Mouse (Mus musculus) right cerebral cortex, postnatal 25 days (tissue): ENCODE data around the gene Ucp3.
"Not testable (repeated sequence)": the region's sequence is repeated elsewhere in the genome, so short reads cannot be mapped to it uniquely, and the experiment has no call there.

ENCODE experiments used
- DNase-seq: peaks from one replicate; pipeline ENCODE4 v3.0.0; 2022

The Ucp3 gene

DNA sequence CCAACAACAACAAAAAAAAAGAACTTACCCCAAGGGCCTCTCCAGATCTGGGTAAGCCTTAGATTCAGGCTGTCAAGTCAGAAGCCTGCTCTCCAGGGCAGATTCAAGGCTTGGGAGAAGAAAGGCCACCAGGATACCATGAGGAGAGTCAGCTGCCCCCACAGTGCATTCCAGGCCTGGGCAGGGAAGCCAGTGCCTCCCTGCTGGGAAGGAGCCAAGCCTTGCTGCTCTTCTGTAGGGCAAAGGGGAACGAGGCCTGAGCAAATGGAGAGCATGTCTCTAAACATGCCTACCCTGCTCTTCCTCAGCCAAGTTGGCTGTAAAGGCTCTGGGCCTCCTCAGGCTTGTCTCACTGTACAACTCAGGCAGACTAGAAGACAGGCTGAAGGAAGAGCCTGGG lies 1.9 kb downstream of the Ucp3 start:
- no peak for DNase-seq

DNA sequence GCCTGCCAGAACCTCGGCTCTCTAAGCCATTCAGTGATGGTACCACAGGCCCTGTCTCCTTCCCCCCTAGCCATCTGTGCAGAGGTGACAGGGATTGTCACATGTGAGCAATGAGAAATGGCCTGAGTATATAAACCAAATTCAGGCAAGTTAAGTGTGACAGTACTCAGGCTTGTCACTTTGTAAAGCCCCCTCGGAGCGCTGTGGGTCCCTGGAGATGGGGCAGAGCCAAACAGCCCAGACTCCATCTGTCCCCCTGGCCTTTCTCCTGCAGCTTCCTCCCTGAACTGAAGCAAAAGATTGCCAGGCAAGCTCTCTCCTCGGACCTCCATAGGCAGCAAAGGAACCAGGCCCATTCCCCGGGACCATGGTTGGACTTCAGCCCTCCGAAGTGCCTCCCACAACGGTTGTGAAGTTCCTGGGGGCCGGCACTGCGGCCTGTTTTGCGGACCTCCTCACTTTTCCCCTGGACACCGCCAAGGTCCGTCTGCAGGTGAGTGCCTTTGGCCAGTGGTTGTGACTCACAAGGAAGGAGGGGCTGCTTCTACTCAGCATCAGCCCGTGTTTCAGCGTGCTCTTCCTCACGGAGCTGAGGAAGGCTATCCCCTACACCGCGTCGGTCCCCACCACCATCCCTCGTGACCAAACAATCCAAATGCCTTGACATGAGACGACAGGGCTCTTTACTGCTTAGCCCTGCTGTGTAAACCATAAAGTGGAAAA lies 6.5 kb downstream of the Ucp3 start:
- DNase-seq = no peak

DNA sequence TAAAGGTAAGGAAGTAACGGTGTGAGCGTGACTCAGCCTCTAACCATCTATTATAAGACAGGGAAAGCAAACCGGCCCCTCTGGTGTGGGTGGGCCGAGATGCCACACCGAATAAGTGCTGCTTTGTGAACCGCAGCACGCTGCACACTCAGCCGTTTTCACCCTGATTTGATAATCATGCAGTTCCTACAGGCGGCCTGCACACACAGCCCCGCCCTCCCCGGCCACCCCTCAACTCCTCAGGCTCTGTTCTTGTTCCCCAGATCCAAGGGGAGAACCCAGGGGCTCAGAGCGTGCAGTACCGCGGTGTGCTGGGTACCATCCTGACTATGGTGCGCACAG lies 7.0 kb downstream of the Ucp3 start:
- no peak for DNase-seq

DNA sequence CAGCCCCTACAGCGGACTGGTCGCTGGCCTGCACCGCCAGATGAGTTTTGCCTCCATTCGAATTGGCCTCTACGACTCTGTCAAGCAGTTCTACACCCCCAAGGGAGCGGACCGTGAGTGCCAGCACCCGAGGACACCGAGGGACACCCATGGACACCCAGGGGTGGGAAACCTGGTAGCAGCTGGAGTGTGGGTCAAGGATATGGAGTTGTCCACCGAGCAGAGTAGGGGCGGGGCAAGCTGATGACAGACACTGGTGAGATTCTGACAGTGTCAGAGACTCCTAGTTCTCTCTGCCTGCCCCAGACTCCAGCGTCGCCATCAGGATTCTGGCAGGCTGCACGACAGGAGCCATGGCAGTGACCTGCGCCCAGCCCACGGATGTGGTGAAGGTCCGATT lies 7.4 kb downstream of the Ucp3 start:
- DNase-seq = no peak

DNA sequence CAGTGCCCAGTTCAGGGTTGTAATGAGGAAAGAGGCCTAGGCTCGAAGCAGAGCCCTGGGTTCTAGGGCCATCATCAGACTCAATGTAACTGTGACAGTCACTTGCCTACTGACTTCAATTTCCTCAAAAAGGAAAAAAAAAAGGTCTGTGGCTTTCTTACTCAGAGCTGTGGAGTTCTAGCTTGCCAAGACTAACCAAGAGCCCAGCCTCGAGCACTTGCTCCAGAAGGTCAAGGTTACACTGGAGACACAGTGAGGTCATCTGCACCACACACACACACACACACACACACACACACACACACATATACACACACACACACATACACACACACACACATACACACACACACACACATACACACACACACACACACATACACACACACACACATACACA lies 9.3 kb downstream of the Ucp3 start:
- DNase-seq = not testable (repeated sequence)

DNA sequence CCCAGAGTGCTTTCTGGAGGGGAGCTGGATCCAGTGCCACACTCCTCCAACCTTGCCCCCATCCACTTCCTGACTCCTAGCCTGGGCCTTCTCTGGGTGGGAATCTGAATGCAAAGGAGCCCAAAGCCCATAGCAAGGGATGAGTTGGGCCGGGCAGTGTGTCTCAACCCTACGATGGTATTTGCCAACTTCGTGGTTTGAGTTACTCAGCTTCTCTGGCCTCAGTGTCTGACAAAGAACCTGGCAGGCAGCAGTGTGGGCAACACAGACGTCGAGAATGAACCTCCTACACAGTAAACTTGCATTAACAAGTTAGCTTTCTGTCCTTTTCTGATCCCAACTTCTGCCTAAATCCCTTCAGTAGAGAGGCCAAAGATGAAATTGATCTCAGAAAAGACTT lies 11.7 kb downstream of the Ucp3 start:
- no peak for DNase-seq

DNA sequence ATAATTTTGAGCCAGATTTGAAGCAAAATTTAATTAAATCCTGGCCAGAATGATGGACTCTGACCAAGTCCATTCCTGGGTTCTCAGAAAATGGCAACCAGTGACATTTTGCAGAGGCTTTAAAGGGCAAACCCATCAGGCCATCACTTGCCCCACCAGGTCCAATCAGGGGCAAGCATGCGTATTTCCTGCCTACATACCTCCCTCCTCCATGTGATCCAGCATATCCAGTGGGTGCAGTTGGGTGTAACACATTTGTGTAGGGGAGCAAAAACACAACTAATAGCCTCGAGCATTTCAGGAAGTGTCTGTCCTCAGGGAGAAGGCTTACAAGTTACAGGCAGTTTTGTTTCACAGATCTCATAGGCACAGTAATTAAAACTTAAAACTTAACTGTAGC lies 14.5 kb downstream of the Ucp3 start:
- no peak for DNase-seq

DNA sequence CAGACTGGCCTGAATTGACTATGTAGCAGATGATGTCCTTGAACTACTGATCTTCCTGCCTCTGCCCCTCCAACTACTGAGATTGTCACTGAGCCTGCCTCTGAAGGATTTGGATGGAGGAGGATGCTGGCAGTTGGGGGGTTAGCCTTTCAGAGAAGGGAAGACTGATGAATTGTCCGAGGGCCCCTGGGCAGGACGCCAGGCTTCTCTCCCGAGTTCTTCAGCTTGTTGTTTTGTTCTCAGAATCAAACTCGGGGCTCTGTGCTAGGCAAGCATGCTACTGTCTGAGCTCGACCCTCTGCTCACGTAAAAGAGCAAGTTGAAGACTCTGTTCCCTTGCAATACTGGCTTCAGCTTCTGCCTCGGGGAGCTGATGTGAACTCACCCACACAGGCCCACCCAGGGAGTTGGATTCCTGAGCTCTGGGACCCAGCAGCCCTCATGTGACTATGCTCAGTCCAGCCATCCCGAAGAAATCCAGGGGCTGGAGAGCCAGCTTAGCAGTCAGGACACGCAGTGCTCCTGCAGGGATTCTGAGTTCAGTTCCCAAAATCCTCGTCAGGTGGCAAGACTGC lies 15.8 kb downstream of the Ucp3 start:
- no peak for DNase-seq

DNA sequence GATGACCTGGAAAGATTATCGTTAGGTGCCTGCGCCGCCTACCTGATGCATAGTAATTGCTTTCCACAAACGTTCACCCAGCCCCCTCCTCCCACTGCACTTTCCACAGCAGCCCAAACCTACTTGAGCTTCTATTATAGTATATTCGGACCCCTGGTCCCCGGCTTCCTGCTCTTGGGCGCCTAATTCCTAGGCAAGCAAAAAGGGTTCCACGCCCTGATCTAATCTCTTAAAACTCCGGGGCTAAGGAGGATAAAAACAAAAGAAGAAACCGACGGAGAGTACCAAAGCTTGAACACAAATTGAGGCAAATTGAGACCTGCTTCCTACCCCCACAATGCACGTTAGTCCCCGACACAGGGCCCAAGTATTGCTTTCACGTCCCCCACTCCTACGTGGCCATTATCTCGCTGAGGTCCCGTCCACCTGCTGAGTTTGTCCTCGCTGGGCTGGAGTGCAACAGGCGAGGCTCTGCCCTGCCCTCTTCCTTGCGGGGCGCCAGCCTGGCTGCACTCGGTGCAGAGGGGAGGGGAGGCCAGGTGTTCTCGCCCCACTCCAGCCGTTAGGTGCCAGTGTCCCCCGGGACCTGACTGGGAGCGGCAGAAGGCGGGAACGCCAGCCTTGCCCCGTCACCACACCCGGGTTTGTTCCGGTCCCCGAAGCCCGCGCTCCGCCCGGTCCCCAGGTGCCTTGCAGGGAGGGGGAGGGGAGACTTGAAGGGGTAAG lies 19.8 kb downstream of the Ucp3 start:
- no peak for DNase-seq

DNA sequence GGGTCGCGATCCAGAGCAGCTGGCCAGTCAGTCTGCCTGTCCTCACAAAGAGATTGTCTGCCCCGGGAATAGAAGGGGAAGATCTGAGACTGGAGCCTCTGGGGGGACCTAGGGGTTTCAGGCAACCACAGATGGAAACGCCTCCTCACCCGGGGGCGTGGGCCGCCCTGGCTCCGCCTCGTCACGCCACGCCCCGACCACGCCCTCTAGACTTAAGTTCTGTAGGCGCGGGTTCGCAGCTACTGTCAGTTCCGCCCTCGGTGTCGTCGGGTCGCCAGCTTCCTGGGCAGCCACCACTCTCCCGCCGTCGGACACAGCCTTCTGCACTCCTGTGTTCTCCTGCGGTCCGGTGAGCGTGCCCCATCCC lies 20.3 kb downstream of the Ucp3 start, which contains the start of gene Ucp2:
Gene Ucp2 (plus strand): TSS at position 221 of the 367 bp plus-strand sequence.
- DNase-seq = peak; percentile 48

DNA sequence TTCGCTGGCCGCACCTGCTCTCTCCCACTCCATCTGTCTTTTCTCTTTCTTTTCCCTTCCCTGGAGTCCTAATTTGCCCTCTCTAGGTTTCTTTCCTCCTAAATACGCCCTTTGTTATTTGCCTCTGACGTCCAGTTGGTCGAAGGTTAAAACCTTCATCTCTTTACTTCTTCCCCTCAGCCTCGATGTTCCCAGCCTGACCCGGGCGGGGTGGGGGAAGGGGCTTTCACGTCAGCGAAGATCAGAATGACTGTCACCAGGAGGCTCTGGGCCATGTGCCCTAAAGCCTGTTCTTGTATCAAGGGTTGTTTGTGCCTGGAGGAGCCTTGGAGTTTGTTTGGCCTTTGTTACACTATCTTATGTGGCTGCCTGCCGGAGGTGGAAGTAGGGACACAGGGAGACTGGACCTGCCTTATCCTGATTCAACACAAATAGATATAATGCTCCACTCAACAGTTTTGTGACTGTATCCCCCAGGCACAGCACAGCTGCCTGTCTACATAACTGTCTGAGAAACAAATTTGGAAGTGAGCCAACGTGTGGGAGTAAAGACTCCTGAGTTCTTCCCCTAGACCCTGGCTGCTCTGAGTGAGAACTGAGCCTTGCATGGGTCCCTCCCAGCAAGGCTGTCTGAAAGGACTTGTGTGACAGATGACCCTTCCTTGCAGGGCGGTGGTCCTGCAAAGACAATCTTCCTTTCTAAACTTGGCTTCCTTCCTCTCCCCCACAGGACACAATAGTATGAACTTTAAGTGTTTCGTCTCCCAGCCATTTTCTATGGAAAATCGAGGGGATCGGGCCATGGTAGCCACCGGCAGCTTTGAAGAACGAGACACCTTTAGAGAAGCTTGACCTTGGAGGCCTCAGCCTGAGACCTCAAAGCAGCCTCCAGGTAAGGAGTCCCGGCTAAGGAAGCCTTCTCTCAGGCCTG lies 21.0 kb downstream of the Ucp3 start:
- no peak for DNase-seq

DNA sequence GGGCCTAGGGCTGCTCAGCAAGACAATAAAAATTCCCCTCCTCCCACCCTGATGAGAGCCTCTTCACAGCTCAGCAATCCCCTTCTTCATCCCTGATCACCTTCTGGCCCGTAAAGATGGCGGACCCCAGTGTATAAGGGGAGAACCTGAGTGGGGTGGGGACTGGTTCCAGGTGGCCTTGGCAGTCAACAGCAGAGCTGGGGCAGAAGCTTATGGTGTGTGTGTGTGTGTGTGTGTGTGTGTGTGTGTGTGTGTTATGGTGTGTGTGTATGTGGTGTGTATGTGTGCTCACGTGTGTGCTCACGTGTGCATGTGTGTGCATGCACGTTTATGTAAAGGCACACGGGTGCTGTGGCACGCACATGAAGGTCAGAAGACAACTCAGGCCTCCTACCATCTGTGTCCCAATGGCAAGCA lies 21.6 kb downstream of the Ucp3 start:
- no peak for DNase-seq

DNA sequence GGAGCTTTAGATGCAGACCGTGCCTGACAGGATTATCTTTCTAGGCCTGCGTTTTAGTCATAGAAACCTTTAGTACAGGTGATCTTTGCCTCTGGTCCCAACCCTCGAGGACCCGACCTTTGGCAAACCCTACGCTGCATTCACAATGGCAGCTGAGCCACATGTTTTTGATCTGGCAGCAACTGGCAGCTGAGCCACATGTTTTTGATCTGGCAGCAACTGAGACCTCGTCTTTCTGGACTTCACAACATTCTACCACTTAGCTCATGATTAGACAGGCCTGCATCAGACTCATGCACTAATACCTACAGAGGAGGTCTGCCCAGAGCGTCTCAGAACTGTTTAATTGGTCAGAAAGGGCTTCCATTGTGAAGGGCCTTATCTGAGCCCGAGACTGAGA lies 22.3 kb downstream of the Ucp3 start:
- no peak for DNase-seq

DNA sequence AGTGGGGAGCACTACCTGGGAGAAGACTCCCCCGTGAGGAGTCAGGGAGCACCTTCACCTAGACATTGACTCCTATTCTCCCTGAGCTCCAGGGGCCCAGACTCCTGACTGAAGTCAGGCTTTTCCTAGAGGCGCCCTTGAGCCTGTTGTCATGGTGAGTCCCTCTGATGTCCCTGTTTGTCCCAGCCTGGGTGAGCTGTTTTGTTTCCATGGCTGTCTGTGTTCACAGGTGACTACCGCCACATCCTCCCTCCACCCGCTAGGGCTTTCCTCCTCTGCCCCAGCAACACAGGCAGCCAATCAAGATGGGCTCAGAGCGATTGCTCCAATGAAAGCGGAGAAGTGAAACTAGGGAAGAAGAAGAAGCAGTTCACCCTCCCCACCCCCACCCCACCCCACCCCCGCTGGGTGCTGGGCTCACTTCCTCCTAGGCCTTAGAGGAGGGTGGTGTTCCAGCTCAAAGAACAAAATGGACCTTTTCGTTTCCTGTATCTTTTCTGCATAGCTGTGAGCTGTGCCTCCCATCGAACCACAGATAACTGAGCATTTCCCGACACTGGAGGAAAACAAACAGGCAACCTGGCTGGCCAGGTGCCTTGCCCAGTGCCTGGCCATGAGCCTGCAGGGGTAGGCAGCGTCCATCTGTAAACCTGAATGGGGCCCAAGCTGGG lies 22.9 kb downstream of the Ucp3 start:
- peak; percentile 75 for DNase-seq

DNA sequence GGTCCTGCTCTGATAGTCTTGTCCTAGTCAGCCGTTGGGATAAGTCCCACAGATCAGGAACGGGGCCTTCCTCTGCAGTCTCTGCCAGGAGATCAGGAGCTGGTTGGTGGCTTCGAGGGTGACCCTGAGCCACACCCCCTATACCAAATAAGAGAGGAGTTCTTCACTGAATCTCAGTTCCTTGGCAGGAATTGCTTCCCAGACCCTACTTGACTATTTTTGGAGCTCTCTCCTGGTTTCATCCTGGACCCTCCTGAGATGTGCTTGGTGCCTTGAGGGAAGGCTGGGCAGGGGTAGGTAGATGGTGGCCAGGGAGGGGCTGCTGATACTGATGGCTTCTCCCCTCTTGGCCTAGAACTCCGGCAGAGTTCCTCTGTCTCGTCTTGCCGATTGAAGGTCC lies 23.6 kb downstream of the Ucp3 start:
- no peak for DNase-seq

DNA sequence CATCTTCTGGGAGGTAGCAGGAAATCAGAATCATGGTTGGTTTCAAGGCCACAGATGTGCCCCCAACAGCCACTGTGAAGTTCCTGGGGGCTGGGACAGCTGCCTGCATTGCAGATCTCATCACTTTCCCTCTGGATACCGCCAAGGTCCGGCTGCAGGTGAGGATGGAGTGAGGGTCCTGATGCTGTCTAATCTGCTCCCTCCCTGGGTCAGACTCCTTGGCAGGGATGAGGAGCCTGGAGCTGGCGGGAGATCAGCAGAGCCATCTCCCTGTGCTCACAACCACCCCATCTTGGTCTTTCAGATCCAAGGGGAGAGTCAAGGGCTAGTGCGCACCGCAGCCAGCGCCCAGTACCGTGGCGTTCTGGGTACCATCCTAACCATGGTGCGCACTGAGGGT lies 24.0 kb downstream of the Ucp3 start:
- no peak for DNase-seq

DNA sequence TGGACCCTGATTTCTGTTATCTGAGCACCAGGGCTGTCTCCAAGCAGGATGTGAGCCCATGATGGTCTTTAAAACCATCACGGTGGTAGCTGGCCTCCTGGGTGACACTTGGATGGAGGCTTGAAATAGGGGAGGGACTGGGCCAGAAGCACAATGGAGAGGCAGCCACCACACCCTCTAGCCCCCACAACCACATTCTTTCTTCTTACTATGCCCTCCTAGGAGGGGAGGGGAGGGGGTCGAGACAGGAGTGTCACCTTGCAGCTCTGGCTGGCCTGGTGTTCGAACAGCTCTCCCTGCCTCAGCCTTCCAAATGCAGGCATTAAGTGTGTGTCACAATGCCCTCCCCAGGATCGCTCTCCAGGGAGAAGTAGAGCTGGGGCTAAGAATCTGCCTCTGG lies 24.6 kb downstream of the Ucp3 start:
- DNase-seq = no peak

DNA sequence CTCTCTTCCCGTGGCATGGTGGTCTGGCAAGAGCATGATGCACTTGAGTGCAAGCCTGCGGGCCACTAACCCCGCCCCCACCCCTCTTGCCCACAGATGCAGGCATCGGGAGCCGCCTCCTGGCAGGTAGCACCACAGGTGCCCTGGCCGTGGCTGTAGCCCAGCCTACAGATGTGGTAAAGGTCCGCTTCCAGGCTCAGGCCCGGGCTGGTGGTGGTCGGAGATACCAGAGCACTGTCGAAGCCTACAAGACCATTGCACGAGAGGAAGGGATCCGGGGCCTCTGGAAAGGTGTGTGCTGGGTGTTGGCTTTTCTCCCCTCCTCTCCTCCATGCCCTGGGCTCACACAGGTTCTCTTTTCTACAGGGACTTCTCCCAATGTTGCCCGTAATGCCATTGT lies 25.2 kb downstream of the Ucp3 start:
- DNase-seq = no peak

DNA sequence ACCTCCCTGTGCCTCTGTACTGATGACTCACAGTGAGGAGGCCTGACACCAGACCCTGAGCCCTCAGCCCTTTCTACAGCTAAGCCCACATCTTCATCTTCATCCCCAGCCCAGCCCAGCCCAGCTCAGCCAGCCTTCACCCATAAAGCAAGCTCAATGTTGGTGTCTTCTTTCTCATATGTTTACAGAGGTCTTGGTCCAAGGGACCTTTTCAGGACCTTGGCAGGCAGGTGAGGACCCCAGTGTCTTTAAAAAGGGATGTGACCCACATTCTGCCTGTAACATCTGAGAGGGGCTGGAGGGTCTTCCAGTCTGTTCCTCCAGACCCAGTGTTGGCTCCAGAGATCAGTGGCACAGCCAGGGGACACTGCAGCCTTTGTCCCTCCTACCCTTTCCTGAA lies 26.7 kb downstream of the Ucp3 start:
- DNase-seq = no peak

DNA sequence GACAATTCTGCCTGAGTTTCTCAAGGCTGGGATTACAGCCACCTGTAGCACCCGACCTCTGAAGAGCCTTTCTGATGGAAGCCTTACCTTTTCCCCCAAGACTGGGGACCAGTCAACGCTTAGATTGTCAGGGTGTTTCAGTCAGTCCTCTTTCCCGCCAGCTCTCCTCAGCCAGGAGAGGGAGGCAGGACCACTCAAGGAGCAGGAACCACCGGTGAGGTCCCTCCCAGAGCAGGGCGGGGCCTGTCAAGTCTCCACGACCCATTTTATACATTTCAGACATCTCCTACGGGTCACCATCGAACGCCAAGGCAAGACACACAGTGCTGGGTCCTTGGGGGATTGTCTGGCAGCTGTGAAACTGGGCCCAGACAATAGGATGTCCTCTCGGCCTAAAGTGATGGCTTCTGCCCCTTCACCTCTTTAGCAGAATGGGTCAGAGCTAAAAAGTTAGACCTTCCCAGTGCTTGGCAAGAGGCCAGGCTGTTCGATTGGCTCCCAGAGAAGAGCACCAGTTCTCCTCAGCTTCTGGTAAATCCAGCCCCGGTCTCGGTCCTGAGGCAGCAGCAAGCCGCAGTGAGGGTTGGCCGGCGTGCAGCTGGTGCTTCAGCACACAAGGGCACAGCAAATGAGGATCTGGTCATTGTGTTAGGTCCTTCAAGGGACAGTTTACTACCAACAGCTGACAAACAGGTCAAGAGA lies 27.6 kb downstream of the Ucp3 start:
- DNase-seq = no peak

DNA sequence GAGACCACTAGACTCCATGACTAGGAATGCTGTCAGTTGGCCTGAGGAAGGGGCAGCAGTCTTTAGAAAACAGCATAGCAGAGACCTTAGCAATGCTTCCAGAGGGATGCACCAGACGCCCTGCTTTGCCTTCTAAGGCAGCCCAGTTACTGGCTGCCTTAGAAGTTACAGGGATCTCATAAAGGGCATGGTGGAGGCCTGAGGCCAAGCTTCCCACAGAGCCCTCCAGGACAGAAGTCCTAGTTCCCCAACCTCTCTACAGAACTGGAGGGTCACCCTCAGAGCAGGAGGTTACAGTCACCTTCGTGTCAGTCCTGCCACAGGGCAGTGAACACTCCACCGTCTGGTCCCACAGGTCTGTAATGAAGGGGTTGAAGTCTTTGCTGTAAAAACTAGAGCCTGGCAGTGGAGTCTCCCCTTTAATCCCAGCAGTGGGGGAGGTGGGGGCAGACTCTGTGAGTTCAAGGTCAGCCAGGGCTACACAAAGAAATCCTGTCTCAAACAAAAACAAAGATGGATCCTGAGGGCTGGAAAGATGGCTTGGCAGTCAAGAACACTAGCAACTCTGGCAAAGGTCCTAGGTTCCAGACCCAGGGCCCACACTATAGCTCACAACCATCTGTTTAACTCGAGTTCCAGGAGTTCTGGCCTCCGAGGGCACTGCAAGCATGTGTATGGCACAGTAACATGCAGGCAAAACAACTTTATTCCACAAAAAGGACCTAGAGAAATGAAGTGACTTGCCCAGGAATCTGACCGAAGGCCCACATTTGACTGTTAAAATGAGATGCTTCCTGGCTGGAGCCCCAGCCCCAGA lies 28.4 kb downstream of the Ucp3 start:
- DNase-seq = no peak
